Mouse (Mus musculus) liver, adult 2 months (tissue): ENCODE results near the gene Wdpcp. TPM values are rescaled to one million over a fixed set of nuclear protein-coding genes. Genes with fewer than 3 reads are reported as not detected.

ENCODE experiments used
- DNase-seq: peaks from one replicate; pipeline ENCODE4 v3.0.0-alpha.2; 2011; ENCODE audit warnings: low read depth, low spot score; ENCODE audit errors: extremely low read depth
- H3K27ac ChIP-seq: fragments of 200-500 bp; replicated peaks from 2 replicates; pipeline ENCODE4 v1.5.1; 2012; ENCODE audit warnings: low read depth, mild to moderate bottlenecking, control low read depth, inconsistent platforms, low read length; ENCODE audit not compliant: insufficient read depth
- H3K27me3 ChIP-seq: fragments of 200-500 bp; 2 replicates; pipeline ENCODE4 v1.6.1; 2012; ENCODE audit warnings: mild to moderate bottlenecking, moderate library complexity, low read length, inconsistent platforms; ENCODE audit not compliant: control insufficient read depth, insufficient read depth
- H3K36me3 ChIP-seq: fragments of 200-500 bp; 2 replicates; pipeline ENCODE4 v1.6.1; 2012; ENCODE audit warnings: low read length, inconsistent platforms; ENCODE audit not compliant: control insufficient read depth, insufficient read depth
- H3K4me1 ChIP-seq: fragments of 200-500 bp; 2 replicates; pipeline ENCODE4 v1.6.1; 2011; ENCODE audit warnings: low read length; ENCODE audit not compliant: control insufficient read depth, insufficient read depth
- H3K4me3 ChIP-seq: fragments of 200-500 bp; 2 replicates; pipeline ENCODE4 v1.5.1; 2011; ENCODE audit warnings: low read depth, mild to moderate bottlenecking, control low read depth, low read length, moderate library complexity; ENCODE audit not compliant: insufficient read depth
- H3K79me2 ChIP-seq: fragments of 200-500 bp; 2 replicates; pipeline ENCODE4 v1.6.1; 2012; ENCODE audit warnings: inconsistent platforms, mild to moderate bottlenecking, low read length, moderate library complexity; ENCODE audit not compliant: control insufficient read depth, insufficient read depth
- H3K9ac ChIP-seq: fragments of 200-500 bp; 2 replicates; pipeline ENCODE4 v1.6.1; 2012; ENCODE audit warnings: low read depth, mild to moderate bottlenecking, control low read depth, inconsistent platforms, low read length
- CTCF ChIP-seq: fragments of 200-500 bp; IDR thresholded peaks from 2 replicates; pipeline ENCODE4 v1.5.1; 2011; ENCODE audit warnings: low read depth, low read length, control low read depth
- POLR2A ChIP-seq: fragments of 200-500 bp; IDR thresholded peaks from 2 replicates; pipeline ENCODE4 v1.6.1; 2011; ENCODE audit warnings: low read length, control low read depth; ENCODE audit not compliant: insufficient read depth; ENCODE audit errors: extremely low read depth
- WGBS: fragments of 180-500 bp; shearing (Covaris S2); methylation state at CpG from one replicate; pipeline ENCODE4 v1.1.7; 2018; 5-methylcytosine and 5-hydroxymethylcytosine counted together
- polyA plus RNA-seq: library from polyadenylated mRNA; depleted of rRNA; stranded (reverse); fragments of >200 nt; gene quantifications from 2 replicates; pipeline ENCODE4 v1.2.3, GENCODE M21; 2012
- total RNA-seq: library from RNA; depleted of rRNA; stranded (reverse); fragments of >200 nt; gene quantifications from 2 replicates; pipeline ENCODE4 v1.2.3, GENCODE M21; 2014

The Wdpcp gene
- total and polyA plus RNA-seq, 2 experiments = 0.94 to 4.8 TPM

DNA sequence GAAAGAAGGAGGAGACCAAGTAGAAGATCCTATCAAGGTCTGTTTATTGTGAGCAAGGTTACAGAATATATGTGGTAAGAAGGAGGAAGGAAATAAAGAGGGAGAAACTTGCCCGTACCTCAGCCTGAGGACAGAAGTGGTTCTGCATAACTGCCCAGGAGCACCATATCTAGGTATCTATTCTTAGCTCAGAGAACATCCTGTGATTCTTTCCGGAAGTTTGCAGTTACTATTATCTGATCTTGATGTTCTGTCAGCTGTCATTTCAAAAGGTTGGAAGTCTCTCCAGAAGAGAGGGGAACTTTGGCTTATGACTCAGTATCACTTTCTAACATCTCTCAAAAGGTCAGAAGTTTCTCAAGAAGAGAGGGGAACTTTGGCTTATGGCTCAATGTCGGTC lies 216.8 kb downstream of the Wdpcp start:
- H3K4me3 ChIP-seq = no peak overlapping the region
- no peaks in the 10 kb centered on the region for H3K79me2 ChIP-seq
- TF ChIP-seq POLR2A (no peak), CTCF (no peak)
- H3K9ac ChIP-seq = no peak overlapping the region
- no peaks in the 10 kb centered on the region for H3K36me3 ChIP-seq
- 90% methylated on average over 3 of the region's 3 CpGs for WGBS
- H3K27ac ChIP-seq = no peak overlapping the region
- H3K27me3 ChIP-seq = no peaks in the 10 kb centered on the region
- no peak for DNase-seq
- H3K4me1 ChIP-seq = no peaks in the 10 kb centered on the region

DNA sequence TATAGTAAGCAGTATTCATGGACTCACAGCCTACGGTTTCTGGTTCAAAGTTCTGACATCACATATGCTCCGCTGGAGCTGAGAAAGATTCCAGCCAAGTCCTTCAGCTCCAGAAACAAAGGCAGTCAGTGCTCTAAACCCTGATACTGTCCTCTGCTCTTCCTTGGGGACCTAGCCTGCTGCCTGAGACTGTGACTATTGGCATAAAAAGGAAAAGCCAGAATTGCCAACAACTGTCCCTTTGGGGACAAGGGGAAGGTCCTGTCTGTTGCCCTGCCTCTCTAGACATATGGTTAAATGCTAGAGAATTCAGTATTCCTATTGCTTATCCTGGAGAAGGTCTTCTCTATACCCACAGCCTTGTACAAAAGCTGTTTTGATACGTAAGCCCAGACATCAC lies 252.9 kb downstream of the Wdpcp start:
- Histone ChIP-seq H3K9ac (no peak overlapping the region), H3K4me3 (no peak overlapping the region), H3K27me3 (no peaks in the 10 kb centered on the region), H3K4me1 (no peaks in the 10 kb centered on the region), H3K36me3 (no peaks in the 10 kb centered on the region), H3K27ac (no peak overlapping the region), H3K79me2 (no peaks in the 10 kb centered on the region)
- no peak for DNase-seq
- 94% methylated on average over 3 of the region's 3 CpGs for WGBS
- TF ChIP-seq CTCF = no peak
- TF ChIP-seq POLR2A = no peak

DNA sequence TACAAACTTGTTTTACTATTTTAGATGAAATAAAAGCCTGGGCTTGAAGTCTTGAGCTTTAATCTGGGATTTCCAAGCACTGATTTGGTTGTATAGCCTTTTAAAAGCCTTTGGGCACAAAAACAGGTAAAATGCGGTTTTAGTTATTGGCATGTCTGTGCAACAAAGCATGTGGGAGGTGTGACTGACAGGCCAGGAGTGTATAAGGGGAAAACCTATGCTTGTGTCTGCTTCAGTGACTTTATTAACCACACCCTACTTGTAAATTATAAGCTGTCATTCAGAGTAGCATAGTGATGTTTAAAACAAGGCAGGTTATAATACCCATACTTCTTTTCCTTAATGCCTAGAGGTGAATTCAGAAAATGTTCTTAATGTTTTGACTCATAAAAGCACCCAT lies 254.5 kb downstream of the Wdpcp start:
- no peaks in the 10 kb centered on the region for H3K36me3 ChIP-seq
- H3K27ac ChIP-seq = no peak overlapping the region
- no peak for DNase-seq
- WGBS = 85% methylated on average over 1 of the region's 1 CpGs
- TF ChIP-seq POLR2A (no peak), CTCF (no peak)
- H3K79me2 ChIP-seq = no peaks in the 10 kb centered on the region
- H3K9ac ChIP-seq = no peak overlapping the region
- no peaks in the 10 kb centered on the region for H3K4me1 ChIP-seq
- no peaks in the 10 kb centered on the region for H3K27me3 ChIP-seq
- H3K4me3 ChIP-seq = no peak overlapping the region

DNA sequence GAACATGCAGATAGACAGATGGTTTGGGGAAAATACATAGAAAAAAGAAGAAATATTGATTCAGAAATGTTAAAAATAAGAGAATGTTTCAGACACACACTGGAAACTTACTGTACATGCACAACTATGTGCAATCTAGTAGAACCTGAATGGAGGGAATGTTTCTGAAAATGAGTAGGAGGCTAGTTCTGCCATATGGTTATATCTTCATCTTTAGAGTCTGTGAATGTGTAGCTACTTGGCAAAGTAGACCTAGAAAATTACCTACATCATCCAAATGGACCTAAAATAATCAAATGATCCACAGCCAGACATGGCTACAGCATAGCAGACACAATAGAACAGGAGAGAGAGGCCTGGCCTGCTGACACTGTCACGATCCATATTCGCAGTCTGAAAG lies 275.0 kb downstream of the Wdpcp start:
- TF ChIP-seq POLR2A = no peak
- TF ChIP-seq CTCF = no peak
- Histone ChIP-seq H3K27me3 (no peaks in the 10 kb centered on the region), H3K9ac (no peak overlapping the region), H3K27ac (no peak overlapping the region), H3K4me1 (no peaks in the 10 kb centered on the region), H3K4me3 (no peak overlapping the region), H3K36me3 (no peaks in the 10 kb centered on the region), H3K79me2 (no peaks in the 10 kb centered on the region)
- DNase-seq = no peak
- WGBS = 91% methylated on average over 2 of the region's 2 CpGs

DNA sequence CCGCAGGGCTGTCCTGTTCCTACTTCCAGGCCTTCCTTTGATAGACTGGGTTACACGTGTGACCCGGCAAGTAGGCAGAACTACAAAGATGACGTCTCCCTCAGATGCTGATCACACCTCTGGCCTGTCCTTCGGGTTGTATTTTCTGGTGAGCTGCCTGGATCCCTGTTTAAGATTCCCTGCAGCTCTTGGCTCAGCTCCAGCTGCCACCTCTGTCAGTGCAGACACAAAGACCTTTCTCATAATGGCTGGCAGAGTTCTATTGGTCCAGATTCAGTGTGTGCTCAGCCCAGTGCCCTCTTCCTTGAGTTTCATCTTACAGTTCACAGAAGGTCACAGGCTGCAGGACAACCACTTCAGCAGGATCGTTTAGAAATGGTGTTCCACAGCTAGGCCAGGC lies 292.0 kb downstream of the Wdpcp start:
- Histone ChIP-seq H3K27me3 (no peaks in the 10 kb centered on the region), H3K27ac (no peak overlapping the region), H3K36me3 (0 out of 2 replicates have a peak, but pooled peaks cover 2% of the 10 kb centered on the region), H3K4me1 (no peaks in the 10 kb centered on the region), H3K9ac (no peak overlapping the region), H3K4me3 (no peak overlapping the region), H3K79me2 (no peaks in the 10 kb centered on the region)
- WGBS = 84% methylated on average over 6 of the region's 6 CpGs
- TF ChIP-seq POLR2A (no peak), CTCF (no peak)
- no peak for DNase-seq

DNA sequence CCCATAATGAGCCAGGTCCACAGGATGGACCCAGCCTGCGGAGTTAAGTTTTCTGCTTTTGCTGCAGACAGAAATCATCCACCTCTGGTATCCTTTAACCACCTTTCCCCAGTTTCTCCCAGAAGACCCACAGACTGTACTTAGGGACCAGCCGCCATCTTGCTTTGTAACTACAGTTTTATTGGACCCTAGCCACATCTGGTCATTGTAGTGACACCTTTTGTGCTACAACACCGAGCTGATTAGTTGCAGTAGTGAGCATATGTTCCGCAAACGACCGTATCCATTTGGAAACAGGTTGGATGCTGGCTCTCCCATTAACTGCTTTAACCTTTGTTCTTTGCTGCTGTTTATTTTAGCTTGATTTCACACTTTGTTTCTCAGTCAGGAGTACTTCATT lies 292.5 kb downstream of the Wdpcp start:
- 85% methylated on average over 6 of the region's 6 CpGs for WGBS
- Histone ChIP-seq H3K27me3 (no peaks in the 10 kb centered on the region), H3K4me3 (no peak overlapping the region)

More for the DNA sequence above, 292.5 kb downstream of the Wdpcp start:
- Histone ChIP-seq H3K79me2 (no peaks in the 10 kb centered on the region), H3K4me1 (no peaks in the 10 kb centered on the region), H3K27ac (no peak overlapping the region), H3K9ac (no peak overlapping the region), H3K36me3 (0 out of 2 replicates have a peak, but pooled peaks cover 2% of the 10 kb centered on the region)
- no peak for TF ChIP-seq CTCF
- no peak for TF ChIP-seq POLR2A
- DNase-seq = no peak
